ENCODE assay signal across 9 mouse cellular contexts in genomic region chr2:178413081-178413480, GRCm38 (mm10). TPM values are rescaled to one million over a fixed set of nuclear protein-coding genes. Genes with fewer than 3 reads are reported as not detected.
DNase-seq lines count a peak whose midpoint lies in the region; ATAC-seq and TF ChIP-seq lines count a peak whose summit lies in the region.
"Had no signal": no experiment of that assay in that cellular context is flagged by ENCODE, and none has a peak within 500 bp of the region (broad histone marks: within the 10 kb centered on the region; RNA-seq: fewer than 3 reads in every experiment).

No protein-coding gene starts in this region.

- H3K9me3 ChIP-seq in neural tube, embryonic 11.5 days (ENCODE audit: control insufficient read depth, low read length), result no peaks in the 10 kb centered on the region
- H3K9me3 ChIP-seq in limb, embryonic 15.5 days, result no peaks in the 10 kb centered on the region

- H3K4me3 ChIP-seq in cerebellum, adult 2 months (replicated peaks; ENCODE audit: insufficient read depth, low read depth, low read length), result peak overlapping the region; percentile 2
- no peak overlapping the region; the same call in 1 of the 2 replicates for H3K4me3 ChIP-seq in neural tube, embryonic 11.5 days (ENCODE audit: low read depth, low read length)
- H3K4me3 ChIP-seq in limb, embryonic 15.5 days, result peak overlapping the region; percentile 57

- 63% methylated on average over 13 of the region's 13 CpGs for WGBS in cerebellum, adult 2 months
- WGBS in neural tube, embryonic 11.5 days, result 68% methylated on average over 13 of the region's 13 CpGs
- 62% methylated on average over 13 of the region's 13 CpGs for WGBS in limb, embryonic 15.5 days

- no peak for DNase-seq in cerebellum, adult 2 months
- DNase-seq in cerebellum, adult 9-10 months, result no peak
- peak; percentile 24 for DNase-seq in neural tube, embryonic 11.5 days (ENCODE audit: low spot score)
- no peak for DNase-seq in neural tube, embryonic 10.5 days (ENCODE audit: extremely low spot score, low spot score)
- DNase-seq in testis, postnatal 14 days (ENCODE audit: low spot score), result peak; percentile 14
- no peak for DNase-seq in adrenal gland, postnatal 4 days (ENCODE audit: low spot score in 2 of 2)

- H3K4me2 ChIP-seq in neural tube, embryonic 11.5 days (ENCODE audit: low read depth), result peak overlapping the region; percentile 60
- peak overlapping the region; percentile 99 for H3K4me2 ChIP-seq in limb, embryonic 15.5 days

- TF ChIP-seq CTCF in cerebellum, adult 2 months (IDR thresholded peaks at IDR 0.05; ENCODE audit: borderline replicate concordance, insufficient read depth, low read depth, low read length), result no peak

- H3K27ac ChIP-seq in cerebellum, adult 2 months (ENCODE audit: insufficient read depth, low read length), result no peak overlapping the region
- no peak overlapping the region for H3K27ac ChIP-seq in neural tube, embryonic 11.5 days (ENCODE audit: low read depth, low read length)
- H3K27ac ChIP-seq in limb, embryonic 15.5 days, result no peak overlapping the region
- H3K27ac ChIP-seq: macrophage had no signal

- no peak for TF ChIP-seq POLR2A in cerebellum, adult 2 months (IDR thresholded peaks at IDR 0.05; ENCODE audit: borderline replicate concordance, insufficient read depth, low read length)

- H3K4me1 ChIP-seq in cerebellum, adult 2 months (ENCODE audit: control insufficient read depth, insufficient read depth, low read length), result peaks cover 6% of the 10 kb centered on the region
- H3K4me1 ChIP-seq in neural tube, embryonic 11.5 days (ENCODE audit: control insufficient read depth, insufficient read depth, low read length), result peaks cover 11% of the 10 kb centered on the region
- peaks cover 22% of the 10 kb centered on the region for H3K4me1 ChIP-seq in limb, embryonic 15.5 days

- no peaks in the 10 kb centered on the region for H3K36me3 ChIP-seq in neural tube, embryonic 11.5 days (ENCODE audit: control insufficient read depth, insufficient read depth, low read length)
- H3K36me3 ChIP-seq in limb, embryonic 15.5 days, result no peaks in the 10 kb centered on the region

- no peak for ATAC-seq in neural tube, embryonic 11.5 days (ENCODE audit: insufficient read depth, low FRiP score, low TSS enrichment)
- no peak for ATAC-seq in limb, embryonic 15.5 days (ENCODE audit: insufficient number of reproducible peaks, low FRiP score, low TSS enrichment, low read depth)
- ATAC-seq in monocyte, adult 5-6 weeks (replicated peaks; ENCODE audit: insufficient number of reproducible peaks, low FRiP score, low TSS enrichment, poor library complexity, severe bottlenecking), result no peak

- no peak overlapping the region for H3K9ac ChIP-seq in neural tube, embryonic 11.5 days (ENCODE audit: low read length)
- H3K9ac ChIP-seq in limb, embryonic 15.5 days, result no peak overlapping the region

- no peaks in the 10 kb centered on the region for H3K27me3 ChIP-seq in cerebellum, adult 2 months (ENCODE audit: control insufficient read depth, insufficient read depth, low read length)
- peaks cover 12% of the 10 kb centered on the region for H3K27me3 ChIP-seq in neural tube, embryonic 11.5 days (ENCODE audit: control insufficient read depth, insufficient read depth, low read length)
- peaks cover 20% of the 10 kb centered on the region for H3K27me3 ChIP-seq in limb, embryonic 15.5 days

RNA-seq across cellular contexts. Expression of gene Ppp1r3d, which starts 1.2 kb away (rescaled TPM):
- polyA plus RNA-seq in cerebellum, adult 2 months (2012; rRNA removed), result 4.1 TPM in 2 replicates
- polyA plus RNA-seq in neural tube, embryonic 11.5 days (2014; fragmentation: Nextera tagmentation; extraction: Ambion mirVana), result 3.1 and 3.4 TPM in 2 replicates
- polyA plus RNA-seq in limb, embryonic 15.5 days (2015; fragmentation: Nextera tagmentation; extraction: Ambion mirVana), result 4.1 and 5.7 TPM in 2 replicates
- total RNA-seq in monocyte, adult 5-6 weeks (2017), result 0.85 to 2.5 TPM (median 1.9 TPM) in 3 replicates
- 1 to 10 TPM; 6.2 to 6.9 TPM for total RNA-seq in adrenal gland, postnatal 4 days (2021)

RNA-seq across cellular contexts. Expression of gene Fam217b, which starts 1.2 kb away (rescaled TPM):
- 19.8 and 20.9 TPM in 2 replicates for polyA plus RNA-seq in cerebellum, adult 2 months (2012; rRNA removed)
- polyA plus RNA-seq in neural tube, embryonic 11.5 days (2014; fragmentation: Nextera tagmentation; extraction: Ambion mirVana), result 3.5 and 6.0 TPM in 2 replicates
- polyA plus RNA-seq in limb, embryonic 15.5 days (2015; fragmentation: Nextera tagmentation; extraction: Ambion mirVana), result 3.9 and 4.4 TPM in 2 replicates
- total RNA-seq in monocyte, adult 5-6 weeks (2017), result 3.4 to 6.5 TPM (median 6.2 TPM) in 3 replicates
- 1 to 10 TPM; 5.7 TPM for total RNA-seq in adrenal gland, postnatal 4 days (2021)

RNA-seq across cellular contexts. Expression of gene Sycp2, which starts 5.6 kb away (rescaled TPM):
- 0.34 and 0.40 TPM in 2 replicates for polyA plus RNA-seq in cerebellum, adult 2 months (2012; rRNA removed)
- polyA plus RNA-seq in neural tube, embryonic 11.5 days (2014; fragmentation: Nextera tagmentation; extraction: Ambion mirVana), result 0.09 and 0.14 TPM in 2 replicates
- 0.06 and 0.08 TPM in 2 replicates for polyA plus RNA-seq in limb, embryonic 15.5 days (2015; fragmentation: Nextera tagmentation; extraction: Ambion mirVana)
- 0.10 TPM in 1 of 3 replicates, not detected in the others for total RNA-seq in monocyte, adult 5-6 weeks (2017)
- total RNA-seq in adrenal gland, postnatal 4 days (2021), result under 1 TPM; 0.06 to 0.34 TPM
- polyA plus RNA-seq: macrophage had no signal

RNA-seq across cellular contexts. Expression of gene Cdh26, which starts 17.2 kb away (rescaled TPM):
- polyA plus RNA-seq in cerebellum, adult 2 months (2012; rRNA removed), result 0.03 and 0.21 TPM in 2 replicates
- polyA plus RNA-seq in neural tube, embryonic 11.5 days (2014; fragmentation: Nextera tagmentation; extraction: Ambion mirVana), result 0.15 and 0.34 TPM in 2 replicates
- polyA plus RNA-seq in limb, embryonic 15.5 days (2015; fragmentation: Nextera tagmentation; extraction: Ambion mirVana), result 0.35 and 0.44 TPM in 2 replicates
- not detected in 3 replicates for total RNA-seq in monocyte, adult 5-6 weeks (2017)
- under 1 TPM in 1 of 2 experiments, not detected in 1; 0.20 TPM for total RNA-seq in adrenal gland, postnatal 4 days (2021)
- polyA plus RNA-seq: macrophage had no signal

Comparison
In these comparisons a context has a peak if more than half of its experiments do, and no peak if none do; other contexts are left out.
1. DNase-seq: peak in neural tube, embryonic 11.5 days (single experiment) and testis, postnatal 14 days (single experiment); none in cerebellum, adult 2 months (0 of 2), cerebellum, adult 9-10 months (single experiment), neural tube, embryonic 10.5 days (single experiment) and adrenal gland, postnatal 4 days (0 of 2).